Mouse (Mus musculus): ENCODE measurements at regions not wholly inside any gene's neighbourhood (a gene's known extent, or its start where the extent isn't known, plus 50 kb on each side); places are given as distances from the start of the nearest gene placed in this dataset.

- no peak for TF ChIP-seq CTCF (IDR thresholded peaks at IDR 0.05; ENCODE audit: borderline replicate concordance, insufficient read depth, low read depth, low read length)
- TF ChIP-seq POLR2A (IDR thresholded peaks at IDR 0.05; ENCODE audit: borderline replicate concordance, insufficient read depth, low read length): no peak
Measured at GRCm38 (mm10) chr9:69652106-69652505, 108.6 kb downstream of the Foxb1 start.
